Mouse (Mus musculus): ENCODE results near the gene 4930518I15Rik. TPM values are rescaled to one million over a fixed set of nuclear protein-coding genes. Genes with fewer than 3 reads are reported as not detected.

Gene 4930518I15Rik
- total RNA-seq (2023) = 3.7 TPM

DNA sequence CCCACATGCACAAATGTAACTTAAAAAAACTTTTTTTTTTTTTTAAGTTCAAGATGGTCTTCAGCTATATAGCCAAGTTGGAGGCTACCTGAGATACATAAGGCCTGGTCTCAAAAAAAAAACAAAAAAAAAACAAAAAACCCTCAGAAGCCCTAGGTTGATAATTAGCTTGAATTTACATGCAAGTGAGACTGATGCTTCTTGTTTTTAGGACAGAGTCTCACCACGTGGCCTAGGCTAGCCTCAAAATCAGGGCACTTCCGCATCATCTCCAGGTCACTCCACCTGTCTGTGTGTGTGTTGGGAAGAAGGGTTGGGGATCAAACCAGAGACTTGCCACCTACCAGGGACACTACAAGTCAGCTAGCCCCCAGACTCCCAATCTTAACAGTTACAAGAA, at the start of gene 4930518I15Rik:
Gene 4930518I15Rik (minus strand): TSS at position 112 of the 400 bp plus-strand sequence.

DNA sequence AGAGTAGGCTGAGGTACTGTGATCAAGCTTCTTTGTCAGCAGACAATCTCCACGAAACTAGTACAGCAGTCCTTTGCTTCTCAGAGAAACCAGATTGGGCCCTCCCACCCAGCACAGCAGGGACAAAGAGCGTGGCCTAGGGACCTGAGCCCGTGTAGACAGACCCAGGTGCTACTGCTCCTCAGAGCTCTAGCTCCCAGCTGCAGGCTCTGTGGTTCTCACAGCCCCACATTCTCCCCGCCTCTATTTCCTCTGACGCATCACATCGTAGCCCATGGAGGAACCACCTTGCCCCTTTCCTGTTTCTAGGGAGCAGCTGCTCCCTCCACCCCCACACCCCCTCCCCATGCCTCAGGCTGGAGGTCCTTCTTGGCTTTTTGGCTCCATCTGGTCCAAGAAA, 29.3 kb upstream of the 4930518I15Rik start, which contains the start of gene Sla2:
Gene Sla2 (minus strand): TSS at position 176 of the 400 bp plus-strand sequence.

DNA sequence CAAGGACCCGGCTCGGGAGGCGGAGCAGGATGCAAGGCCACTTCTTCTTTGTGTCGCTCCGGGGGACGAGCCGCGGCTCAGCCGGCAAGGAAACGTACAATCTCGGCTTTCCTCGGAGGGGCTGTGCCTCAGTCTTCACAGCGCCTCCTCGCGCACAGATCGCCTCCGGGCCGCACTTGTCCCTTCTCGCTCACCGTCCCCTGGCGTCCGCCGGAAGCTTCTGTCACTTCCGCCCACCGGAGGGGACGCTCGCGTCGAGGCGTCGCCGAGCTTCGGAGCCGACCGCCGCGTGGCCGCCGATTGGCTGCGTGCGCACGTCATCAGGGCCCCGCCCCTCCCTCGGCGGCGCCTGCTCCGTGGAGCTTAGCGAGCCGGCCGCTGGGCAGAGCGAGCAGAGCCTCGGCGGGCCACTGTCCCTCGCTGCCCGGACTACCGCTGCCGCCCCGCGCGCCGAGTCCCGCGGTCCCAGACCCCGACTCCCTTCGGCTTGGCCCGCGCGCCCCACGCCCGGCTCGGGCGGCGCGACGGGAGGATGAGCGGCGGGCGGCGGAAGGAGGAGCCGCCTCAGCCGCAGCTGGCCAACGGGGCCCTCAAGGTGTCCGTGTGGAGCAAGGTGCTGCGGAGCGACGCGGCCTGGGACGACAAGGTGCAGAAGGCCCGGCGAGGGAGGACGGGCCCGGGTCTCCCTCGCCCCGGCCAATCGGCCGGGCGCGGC, 5.2 kb upstream of the 4930518I15Rik start, which contains the start of gene Rab5if:
Gene Rab5if (plus strand): TSS at position 357 of the 715 bp plus-strand sequence.

DNA sequence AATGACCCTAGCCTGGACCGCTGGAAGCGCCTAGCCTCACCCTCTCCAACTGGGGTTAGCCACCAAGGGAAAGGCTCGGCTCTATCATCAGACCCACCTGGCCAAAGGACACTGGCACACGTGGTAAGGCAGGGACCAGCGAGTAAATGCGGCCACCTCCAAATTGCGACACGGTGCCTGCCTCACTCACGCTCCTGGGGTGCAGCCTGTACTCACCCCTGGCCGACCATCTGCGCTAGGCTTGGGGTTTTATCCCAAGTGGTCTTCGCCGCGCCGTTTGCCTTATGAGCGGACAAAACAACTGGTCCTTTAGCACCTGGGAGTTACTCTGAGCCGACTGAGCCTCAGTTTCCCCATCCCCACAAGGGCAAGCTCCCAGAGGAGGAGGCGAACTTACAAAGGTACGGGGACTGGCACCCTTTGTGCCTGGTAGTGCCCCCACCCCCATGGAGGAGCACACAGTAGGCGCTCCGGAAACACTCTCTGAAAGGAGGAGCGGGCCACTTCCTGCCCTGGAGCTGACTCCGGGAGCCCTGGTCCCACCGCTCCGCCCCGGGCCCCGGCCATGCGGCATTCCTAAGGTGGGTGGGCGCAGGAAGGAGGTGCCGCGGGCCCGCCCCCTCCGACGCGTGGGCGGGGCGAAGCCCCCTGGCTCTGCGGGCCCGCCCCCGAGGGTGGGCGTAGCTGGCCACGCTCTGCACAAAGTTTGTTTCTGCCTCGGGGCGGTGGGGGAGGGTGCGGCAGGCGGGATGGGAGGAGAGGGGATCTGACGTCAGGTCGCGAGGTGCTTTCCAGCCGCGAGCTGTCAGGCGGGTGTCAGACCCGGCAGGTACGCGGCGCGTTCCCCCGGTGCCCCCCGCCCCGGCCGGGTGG, 18.2 kb downstream of the 4930518I15Rik start, which contains the start of gene Tgif2:
Gene Tgif2 (plus strand): TSS at position 689 of the 873 bp plus-strand sequence.

Other genes starting within 250 kb of the 4930518I15Rik start
- 74.0 TPM for gene Dlgap4, start 244.2 kb downstream of the 4930518I15Rik start, total RNA-seq (2023)
- gene Myl9, start 82.5 kb downstream of the 4930518I15Rik start, total RNA-seq (2023) = 1.0 TPM
- 84.0 TPM for gene Tgif2, start 17.9 kb downstream of the 4930518I15Rik start, total RNA-seq (2023)
- gene Rab5if, start 5.2 kb upstream of the 4930518I15Rik start, total RNA-seq (2023) = 47.5 TPM
- 21.7 TPM for gene Sla2, start 29.2 kb upstream of the 4930518I15Rik start, total RNA-seq (2023)
- 75.4 TPM for gene Ndrg3, start 134.1 kb upstream of the 4930518I15Rik start, total RNA-seq (2023)
- 10.9 TPM for gene Dsn1, start 149.2 kb upstream of the 4930518I15Rik start, total RNA-seq (2023)
- gene Soga1, start 221.3 kb upstream of the 4930518I15Rik start, total RNA-seq (2023) = 0.47 TPM
- not detected for gene Tldc2, start 229.1 kb upstream of the 4930518I15Rik start, total RNA-seq (2023)